8 mouse cellular contexts compared by ENCODE assay signal in genomic region chr7:29906682-29907058, GRCm38 (mm10). TPM values are rescaled to one million over a fixed set of nuclear protein-coding genes. Genes with fewer than 3 reads are reported as not detected.
DNase-seq lines count a peak whose midpoint lies in the region; ATAC-seq and TF ChIP-seq lines count a peak whose summit lies in the region.

No protein-coding gene starts in this region.

- H3K4me2 ChIP-seq in heart, postnatal 0 days (ENCODE audit: low read depth, low read length): peak overlapping the region; percentile 92
- H3K4me2 ChIP-seq in liver, embryonic 16.5 days (ENCODE audit: low read depth, low read length): peak overlapping the region; percentile 73

- TF ChIP-seq POLR2A in bone marrow macrophage, adult 2 months (IDR thresholded peaks at IDR 0.05; ENCODE audit: borderline replicate concordance, low read depth, low read length): no peak

- H3K9ac ChIP-seq in heart, postnatal 0 days (replicated peaks; ENCODE audit: low read depth, low read length): no peak overlapping the region
- no peak overlapping the region; the same call in 1 of the 2 replicates for H3K9ac ChIP-seq in liver, embryonic 16.5 days (ENCODE audit: low read depth, low read length)

- peaks cover 20% of the 10 kb centered on the region for H3K36me3 ChIP-seq in heart, postnatal 0 days (replicated peaks; ENCODE audit: control insufficient read depth, insufficient read depth, low read length)
- H3K36me3 ChIP-seq in liver, embryonic 16.5 days (ENCODE audit: control insufficient read depth, insufficient read depth): no peaks in the 10 kb centered on the region

- H3K9me3 ChIP-seq in heart, postnatal 0 days (replicated peaks; ENCODE audit: control insufficient read depth, low read length): no peaks in the 10 kb centered on the region
- H3K9me3 ChIP-seq in liver, embryonic 16.5 days (replicated peaks; ENCODE audit: control insufficient read depth, low read length): no peaks in the 10 kb centered on the region

- no peaks in the 10 kb centered on the region for H3K27me3 ChIP-seq in heart, postnatal 0 days (ENCODE audit: control insufficient read depth, insufficient read depth, low read length)
- no peaks in the 10 kb centered on the region for H3K27me3 ChIP-seq in liver, embryonic 16.5 days (ENCODE audit: control insufficient read depth, insufficient read depth, low read depth, low read length)

- peak overlapping the region; percentile 81 for H3K4me3 ChIP-seq in gastrocnemius, adult 2 months
- H3K4me3 ChIP-seq in bone marrow macrophage, adult 2 months (ENCODE audit: insufficient read depth, low read length): peak overlapping the region; percentile 87
- peak overlapping the region; percentile 72 for H3K4me3 ChIP-seq in heart, postnatal 0 days (ENCODE audit: low read depth, low read length)
- peak overlapping the region; percentile 73 for H3K4me3 ChIP-seq in liver, embryonic 16.5 days (ENCODE audit: low read depth, low read length)

- H3K27ac ChIP-seq in gastrocnemius, adult 2 months: peak overlapping the region; percentile 93
- H3K27ac ChIP-seq in bone marrow macrophage, adult 2 months (ENCODE audit: insufficient read depth, low read depth, low read length): peak overlapping the region; percentile 83; the same call in 1 of the 2 replicates
- H3K27ac ChIP-seq in heart, postnatal 0 days (ENCODE audit: low read depth): peak overlapping the region; percentile 98
- peak overlapping the region; percentile 80 for H3K27ac ChIP-seq in liver, embryonic 16.5 days (ENCODE audit: low read length)

- intact Hi-C loops in gastrocnemius, adult 2 months (cut with DNase I): loop anchor here (2.0 to 5.0 kb wide), 5 partner anchors 46 to 186 kb away; partner anchors contain the start of genes Gm26920, Zfp260, Zfp566 and Zfp568
- intact Hi-C loops in gastrocnemius, postnatal 36 days (cut with DNase I): no loop called here

- H3K4me1 ChIP-seq in bone marrow macrophage, adult 2 months (ENCODE audit: control insufficient read depth, insufficient read depth, low read length): peaks cover 7% of the 10 kb centered on the region
- peaks cover 10% of the 10 kb centered on the region for H3K4me1 ChIP-seq in heart, postnatal 0 days (ENCODE audit: control insufficient read depth, insufficient read depth)
- no peaks in the 10 kb centered on the region; the same call in 1 of the 2 replicates for H3K4me1 ChIP-seq in liver, embryonic 16.5 days (ENCODE audit: control insufficient read depth, low read depth, low read length)

- 26% methylated on average over 8 of the region's 8 CpGs for WGBS in heart, postnatal 0 days
- WGBS in liver, embryonic 16.5 days (ENCODE audit: insufficient replicate concordance): 28% methylated on average over 8 of the region's 8 CpGs

- DNase-seq in gastrocnemius, adult 2 months: no peak
- DNase-seq in gastrocnemius, adult 8-10 months (ENCODE audit: low spot score in 2 of 2): no peak
- no peak for DNase-seq in heart, postnatal 0 days (ENCODE audit: low spot score)
- DNase-seq in ovary, postnatal 10 days (ENCODE audit: low spot score): no peak
- DNase-seq in gastrocnemius, postnatal 36 days: no peak
- DNase-seq in thymus, postnatal 25 days: no peak

- 0 out of 2 replicates have a peak, but pooled peaks have one; percentile 15 for TF ChIP-seq EP300 in heart, postnatal 0 days (IDR thresholded peaks at IDR 0.05; ENCODE audit: low read depth)

- ATAC-seq in heart, postnatal 0 days (ENCODE audit: insufficient read depth, low read depth): no peak
- no peak for ATAC-seq in liver, embryonic 16.5 days (ENCODE audit: low read depth)

- TF ChIP-seq CTCF in gastrocnemius, adult 2 months (IDR thresholded peaks at IDR 0.05): no peak
- TF ChIP-seq CTCF in bone marrow macrophage, adult 2 months (IDR thresholded peaks at IDR 0.05; ENCODE audit: low read depth, low read length): no peak
- no peak for TF ChIP-seq CTCF in heart, postnatal 0 days (IDR thresholded peaks at IDR 0.05; ENCODE audit: low read depth)

RNA-seq across cellular contexts. Expression of gene Zfp27, which starts 0.3 kb away (rescaled TPM):
- total RNA-seq in gastrocnemius, adult 2 months (2021): 1 to 10 TPM; 8.6 to 8.8 TPM
- total RNA-seq in gastrocnemius, adult 8-10 months (2022): 1 to 10 TPM; 6.5 to 9.3 (median 7.1) TPM
- 3.5 and 3.8 TPM in 2 replicates for polyA plus RNA-seq in bone marrow macrophage, adult 2 months (2012; ENCODE audit: insufficient read depth, insufficient read length, missing spikeins)
- total RNA-seq in heart, postnatal 0 days (2014; rRNA removed; ENCODE audit: low replicate concordance): 7.5 and 12.8 TPM in 2 replicates
- polyA plus RNA-seq in heart, postnatal 0 days (2015; fragmentation: Nextera tagmentation; extraction: Ambion mirVana): 6.5 and 7.7 TPM in 2 replicates
- polyA plus RNA-seq in liver, embryonic 16.5 days (2015; fragmentation: Nextera tagmentation; extraction: Ambion mirVana): 1.7 TPM in 2 replicates
- 1 to 10 TPM; 6.1 to 7.9 TPM for total RNA-seq in gastrocnemius, postnatal 36 days (2021)

RNA-seq across cellular contexts. Expression of gene Zfp383, which starts 1.4 kb away (rescaled TPM):
- total RNA-seq in gastrocnemius, adult 2 months (2021): 1 to 10 TPM; 5.5 to 8.0 TPM
- total RNA-seq in gastrocnemius, adult 8-10 months (2022): 1 to 10 TPM; 5.8 to 7.7 (median 6.9) TPM
- polyA plus RNA-seq in bone marrow macrophage, adult 2 months (2012; ENCODE audit: insufficient read depth, insufficient read length, missing spikeins): 3.1 and 3.8 TPM in 2 replicates
- 2.5 and 5.3 TPM in 2 replicates for total RNA-seq in heart, postnatal 0 days (2014; rRNA removed; ENCODE audit: low replicate concordance)
- 2.5 and 3.0 TPM in 2 replicates for polyA plus RNA-seq in heart, postnatal 0 days (2015; fragmentation: Nextera tagmentation; extraction: Ambion mirVana)
- polyA plus RNA-seq in liver, embryonic 16.5 days (2015; fragmentation: Nextera tagmentation; extraction: Ambion mirVana): 0.44 and 0.50 TPM in 2 replicates
- 1 to 10 TPM; 4.0 to 6.3 TPM for total RNA-seq in gastrocnemius, postnatal 36 days (2021)

RNA-seq across cellular contexts. Expression of gene Zfp420, which starts 46.9 kb away (rescaled TPM):
- 1 to 10 TPM; 2.8 to 4.3 TPM for total RNA-seq in gastrocnemius, adult 2 months (2021)
- total RNA-seq in gastrocnemius, adult 8-10 months (2022): 1 to 10 TPM; 3.0 to 4.6 (median 3.5) TPM
- polyA plus RNA-seq in bone marrow macrophage, adult 2 months (2012; ENCODE audit: insufficient read depth, insufficient read length, missing spikeins): 4.8 and 5.7 TPM in 2 replicates
- 0.70 and 0.80 TPM in 2 replicates for total RNA-seq in heart, postnatal 0 days (2014; rRNA removed; ENCODE audit: low replicate concordance)
- polyA plus RNA-seq in heart, postnatal 0 days (2015; fragmentation: Nextera tagmentation; extraction: Ambion mirVana): 2.2 and 2.5 TPM in 2 replicates
- polyA plus RNA-seq in liver, embryonic 16.5 days (2015; fragmentation: Nextera tagmentation; extraction: Ambion mirVana): 1.0 and 1.1 TPM in 2 replicates
- total RNA-seq in gastrocnemius, postnatal 36 days (2021): 1 to 10 TPM; 2.5 to 2.6 TPM

RNA-seq across cellular contexts. Expression of gene Zfp74, which starts 47.2 kb away (rescaled TPM):
- 1 to 10 TPM; 5.7 to 6.6 TPM for total RNA-seq in gastrocnemius, adult 2 months (2021)
- total RNA-seq in gastrocnemius, adult 8-10 months (2022): 1 to 10 TPM; 4.9 to 7.3 (median 6.3) TPM
- 7.2 and 8.6 TPM in 2 replicates for polyA plus RNA-seq in bone marrow macrophage, adult 2 months (2012; ENCODE audit: insufficient read depth, insufficient read length, missing spikeins)
- total RNA-seq in heart, postnatal 0 days (2014; rRNA removed; ENCODE audit: low replicate concordance): 2.0 and 3.2 TPM in 2 replicates
- polyA plus RNA-seq in heart, postnatal 0 days (2015; fragmentation: Nextera tagmentation; extraction: Ambion mirVana): 5.4 and 5.5 TPM in 2 replicates
- polyA plus RNA-seq in liver, embryonic 16.5 days (2015; fragmentation: Nextera tagmentation; extraction: Ambion mirVana): 1.3 and 1.5 TPM in 2 replicates
- total RNA-seq in gastrocnemius, postnatal 36 days (2021): 1 to 10 TPM; 4.8 to 5.5 TPM

RNA-seq across cellular contexts. Expression of gene Zfp940, which starts 53.2 kb away (rescaled TPM):
- total RNA-seq in gastrocnemius, adult 2 months (2021): 1 to 10 TPM; 2.7 to 2.8 TPM
- 1 to 10 TPM; 2.6 to 4.6 (median 3.1) TPM for total RNA-seq in gastrocnemius, adult 8-10 months (2022)
- polyA plus RNA-seq in bone marrow macrophage, adult 2 months (2012; ENCODE audit: insufficient read depth, insufficient read length, missing spikeins): 1.4 and 2.1 TPM in 2 replicates
- total RNA-seq in heart, postnatal 0 days (2014; rRNA removed; ENCODE audit: low replicate concordance): 2.7 TPM in 1 of 2 replicates, not detected in the other
- 0.55 and 0.56 TPM in 2 replicates for polyA plus RNA-seq in heart, postnatal 0 days (2015; fragmentation: Nextera tagmentation; extraction: Ambion mirVana)
- 0.68 and 0.77 TPM in 2 replicates for polyA plus RNA-seq in liver, embryonic 16.5 days (2015; fragmentation: Nextera tagmentation; extraction: Ambion mirVana)
- total RNA-seq in gastrocnemius, postnatal 36 days (2021): 1 to 10 TPM; 1.2 to 1.9 TPM
